Mouse (Mus musculus): Measurements from ENCODE around the gene Sec13.

DNA sequence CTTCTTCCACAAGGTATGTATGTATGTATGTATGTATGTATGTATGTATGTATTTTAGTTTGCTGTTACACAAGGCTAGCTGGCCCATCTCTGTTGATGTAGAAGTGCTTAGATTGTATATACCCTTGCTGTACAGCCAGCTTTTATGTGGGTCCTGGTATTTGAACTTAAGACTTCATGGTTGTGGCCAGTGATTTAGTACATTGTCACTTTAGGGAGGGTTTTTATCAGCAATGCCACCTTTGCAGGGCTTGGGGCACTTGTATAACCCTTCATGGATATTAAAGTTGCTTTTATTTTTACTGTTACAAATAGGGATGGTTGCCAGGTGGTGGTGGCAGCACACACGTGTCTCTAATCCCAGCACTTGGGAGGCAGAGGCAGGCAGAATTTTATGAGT, 45.3 kb downstream of the Sec13 start:
- TF ChIP-seq CTCF (conservative IDR thresholded peaks at IDR 0.05; ENCODE audit: low read length): no peak
- no peak for TF ChIP-seq NANOG (IDR thresholded peaks at IDR 0.05; ENCODE audit: borderline replicate concordance, low read length)
- no peak for TF ChIP-seq POU5F1 (IDR thresholded peaks at IDR 0.05; ENCODE audit: borderline replicate concordance, low read length)
